Mouse (Mus musculus) lung, postnatal 25 days (tissue): ENCODE data around the gene Srpk2.
"Not testable (repeated sequence)": the region's sequence is repeated elsewhere in the genome, so short reads cannot be mapped to it uniquely, and the experiment has no call there.

ENCODE experiments used
- DNase-seq: peaks from one replicate; pipeline ENCODE4 v3.0.0; 2022; ENCODE audit warnings: low spot score

The Srpk2 gene

GRCm38 (mm10) chr5:23672136-23672535 lies 12.3 kb downstream of the Srpk2 start:
- peak; percentile 68 for DNase-seq

- no peak for DNase-seq
These were observed 13.5 kb downstream of the Srpk2 start for GRCm38 (mm10) chr5:23670880-23671279.

GRCm38 (mm10) chr5:23665906-23666305 lies 18.5 kb downstream of the Srpk2 start:
- peak; percentile 48 for DNase-seq

- no peak for DNase-seq
These were observed 23.2 kb downstream of the Srpk2 start for GRCm38 (mm10) chr5:23661191-23661590.

- no peak for DNase-seq
These were observed 26.4 kb downstream of the Srpk2 start for GRCm38 (mm10) chr5:23658017-23658416.

- no peak for DNase-seq
These were observed 27.8 kb downstream of the Srpk2 start for GRCm38 (mm10) chr5:23656590-23656989.

GRCm38 (mm10) chr5:23655030-23655429 lies 29.4 kb downstream of the Srpk2 start:
- peak; percentile 24 for DNase-seq

GRCm38 (mm10) chr5:23652326-23652725 lies 32.1 kb downstream of the Srpk2 start:
- DNase-seq = no peak

- no peak for DNase-seq
These were observed 32.6 kb downstream of the Srpk2 start for GRCm38 (mm10) chr5:23651786-23652185.

- no peak for DNase-seq
These were observed 33.9 kb downstream of the Srpk2 start for GRCm38 (mm10) chr5:23650504-23650903.

- DNase-seq = no peak
These were observed 35.2 kb downstream of the Srpk2 start for GRCm38 (mm10) chr5:23649246-23649645.

- DNase-seq = no peak
These were observed 38.7 kb downstream of the Srpk2 start for GRCm38 (mm10) chr5:23645671-23646070.

- not testable (repeated sequence) for DNase-seq
These were observed 45.2 kb downstream of the Srpk2 start for GRCm38 (mm10) chr5:23639193-23639592.

- no peak for DNase-seq
These were observed 46.4 kb downstream of the Srpk2 start for GRCm38 (mm10) chr5:23638023-23638422.

GRCm38 (mm10) chr5:23637337-23637736 lies 47.1 kb downstream of the Srpk2 start:
- no peak for DNase-seq

- DNase-seq = no peak
These were observed 52.9 kb downstream of the Srpk2 start for GRCm38 (mm10) chr5:23631490-23631889.

- DNase-seq = no peak
These were observed 57.2 kb downstream of the Srpk2 start for GRCm38 (mm10) chr5:23627221-23627620.

- DNase-seq = no peak
These were observed 58.2 kb downstream of the Srpk2 start for GRCm38 (mm10) chr5:23626173-23626572.

GRCm38 (mm10) chr5:23620621-23621020 lies 63.8 kb downstream of the Srpk2 start:
- DNase-seq = no peak

GRCm38 (mm10) chr5:23618656-23619055 lies 65.8 kb downstream of the Srpk2 start:
- no peak for DNase-seq

- no peak for DNase-seq
These were observed 67.4 kb downstream of the Srpk2 start for GRCm38 (mm10) chr5:23617104-23617415.

- peak; percentile 63 for DNase-seq
These were observed 67.9 kb downstream of the Srpk2 start for GRCm38 (mm10) chr5:23616270-23617103.

GRCm38 (mm10) chr5:23615586-23616269 lies 68.7 kb downstream of the Srpk2 start:
- DNase-seq = no peak

GRCm38 (mm10) chr5:23612856-23613255 lies 71.6 kb downstream of the Srpk2 start:
- no peak for DNase-seq
